Mouse (Mus musculus) liver, embryonic 14.5 days (tissue): ENCODE measurements around the gene Gm44579.

Experiments
- CTCF ChIP-seq: IDR thresholded peaks from 2 replicates; pipeline ENCODE4 v1.5.1; 2016; ENCODE audit warnings: antibody characterized with exemption, low read depth, control low read depth
- EP300 ChIP-seq: IDR thresholded peaks from 2 replicates; pipeline ENCODE4 v1.6.1; 2016; ENCODE audit warnings: antibody characterized with exemption, low read depth

- TF ChIP-seq CTCF (no peak), EP300 (no peak)
Observed at GRCm38 (mm10) chr15:98213336-98213870, 7.4 kb downstream of the Gm44579 start.
